Mouse (Mus musculus): ENCODE data around the gene Heyl. TPM values are rescaled to one million over a fixed set of nuclear protein-coding genes. Genes with fewer than 3 reads are reported as not detected.
"Not testable (repeated sequence)": the region's sequence is repeated elsewhere in the genome, so short reads cannot be mapped to it uniquely, and the experiment has no call there.

The Heyl gene
- polyA plus RNA-seq, 1 experiment from 2014 or later: 9.3 TPM

GRCm38 (mm10) chr4:123289038-123289437 lies 55.7 kb downstream of the Heyl start:
- no peak overlapping the region for H3K4me2 ChIP-seq
- peaks cover 87% of the 10 kb centered on the region for H3K36me3 ChIP-seq
- H3K9me3 ChIP-seq: no peaks in the 10 kb centered on the region
- H3K4me3 ChIP-seq: no peak overlapping the region
- WGBS: 84% methylated on average over 12 of the region's 12 CpGs
- no peaks in the 10 kb centered on the region for H3K27me3 ChIP-seq (replicated peaks)
- H3K9ac ChIP-seq: no peak overlapping the region
- no peak overlapping the region for H3K27ac ChIP-seq (replicated peaks)
- no peak for ATAC-seq (ENCODE audit: extremely low read depth, insufficient number of reproducible peaks, low FRiP score, low TSS enrichment)
- H3K4me1 ChIP-seq: peaks cover 50% of the 10 kb centered on the region

- 74% methylated on average over 3 of the region's 3 CpGs for WGBS
Measured at GRCm38 (mm10) chr4:123292390-123292789, 59.0 kb downstream of the Heyl start.

GRCm38 (mm10) chr4:123292989-123293388 lies 59.6 kb downstream of the Heyl start:
- no peak for ATAC-seq (ENCODE audit: extremely low read depth, insufficient number of reproducible peaks, low FRiP score, low TSS enrichment)
- no peak overlapping the region for H3K27ac ChIP-seq (replicated peaks)
- H3K36me3 ChIP-seq: peaks cover 100% of the 10 kb centered on the region
- no peak overlapping the region for H3K4me2 ChIP-seq
- no peak overlapping the region for H3K9ac ChIP-seq
- no peaks in the 10 kb centered on the region for H3K9me3 ChIP-seq
- 86% methylated on average over 7 of the region's 7 CpGs for WGBS
- no peak overlapping the region for H3K4me3 ChIP-seq
- H3K4me1 ChIP-seq: peaks cover 13% of the 10 kb centered on the region
- H3K27me3 ChIP-seq (replicated peaks): no peaks in the 10 kb centered on the region

More at GRCm38 (mm10) chr4:123292390-123292789, 59.0 kb downstream of the Heyl start:
- H3K27me3 ChIP-seq (replicated peaks): no peaks in the 10 kb centered on the region
- H3K4me1 ChIP-seq: peaks cover 17% of the 10 kb centered on the region
- no peak overlapping the region for H3K9ac ChIP-seq
- peaks cover 100% of the 10 kb centered on the region for H3K36me3 ChIP-seq
- no peak overlapping the region for H3K4me3 ChIP-seq
- no peak overlapping the region for H3K27ac ChIP-seq (replicated peaks)
- H3K4me2 ChIP-seq: no peak overlapping the region
- no peak for ATAC-seq (ENCODE audit: extremely low read depth, insufficient number of reproducible peaks, low FRiP score, low TSS enrichment)
- no peaks in the 10 kb centered on the region for H3K9me3 ChIP-seq

- H3K27ac ChIP-seq (replicated peaks): no peak overlapping the region; the same call in 1 of the 2 replicates
- no peak overlapping the region for H3K4me2 ChIP-seq
- peaks cover 6% of the 10 kb centered on the region; the same call in 1 of the 2 replicates for H3K4me1 ChIP-seq
- H3K27me3 ChIP-seq (replicated peaks): no peaks in the 10 kb centered on the region
- WGBS: 73% methylated on average over 7 of the region's 7 CpGs
- H3K9me3 ChIP-seq: no peaks in the 10 kb centered on the region
- H3K9ac ChIP-seq: no peak overlapping the region
- H3K36me3 ChIP-seq: peaks cover 99% of the 10 kb centered on the region
- H3K4me3 ChIP-seq: no peak overlapping the region
- no peak for ATAC-seq (ENCODE audit: extremely low read depth, insufficient number of reproducible peaks, low FRiP score, low TSS enrichment)
Measured at GRCm38 (mm10) chr4:123293661-123294443, 60.5 kb downstream of the Heyl start.

GRCm38 (mm10) chr4:123295026-123295425 lies 61.7 kb downstream of the Heyl start:
- H3K27ac ChIP-seq (replicated peaks); H3K4me2 ChIP-seq; ATAC-seq (ENCODE audit: extremely low read depth, insufficient number of reproducible peaks, low FRiP score, low TSS enrichment); H3K9me3 ChIP-seq; H3K27me3 ChIP-seq (replicated peaks); H3K9ac ChIP-seq; H3K4me3 ChIP-seq: not testable (repeated sequence)
- WGBS: 74% methylated on average over 15 of the region's 15 CpGs
- H3K4me1 ChIP-seq: peaks cover 11% of the 10 kb centered on the region; the same call in 1 of the 2 replicates
- H3K36me3 ChIP-seq: peaks cover 99% of the 10 kb centered on the region

- Histone ChIP-seq H3K9me3 (no peaks in the 10 kb centered on the region), H3K36me3 (peaks cover 99% of the 10 kb centered on the region), H3K4me1 (peaks cover 16% of the 10 kb centered on the region), H3K9ac (no peak overlapping the region), H3K4me3 (no peak overlapping the region), H3K4me2 (no peak overlapping the region), H3K27ac (replicated peaks) (no peak overlapping the region), H3K27me3 (replicated peaks) (no peaks in the 10 kb centered on the region)
- ATAC-seq (ENCODE audit: extremely low read depth, insufficient number of reproducible peaks, low FRiP score, low TSS enrichment): no peak
- WGBS: 91% methylated on average over 21 of the region's 21 CpGs
Measured at GRCm38 (mm10) chr4:123295516-123296147, 62.3 kb downstream of the Heyl start.

- Histone ChIP-seq H3K4me2 (no peak overlapping the region), H3K4me3 (no peak overlapping the region), H3K27ac (replicated peaks) (no peak overlapping the region), H3K4me1 (peaks cover 21% of the 10 kb centered on the region), H3K9me3 (no peaks in the 10 kb centered on the region), H3K36me3 (peaks cover 99% of the 10 kb centered on the region), H3K9ac (no peak overlapping the region), H3K27me3 (replicated peaks) (no peaks in the 10 kb centered on the region)
- no peak for ATAC-seq (ENCODE audit: extremely low read depth, insufficient number of reproducible peaks, low FRiP score, low TSS enrichment)
- WGBS: 79% methylated on average over 5 of the region's 5 CpGs
Measured at GRCm38 (mm10) chr4:123296148-123296534, 62.8 kb downstream of the Heyl start.

- ATAC-seq (ENCODE audit: extremely low read depth, insufficient number of reproducible peaks, low FRiP score, low TSS enrichment): no peak
- Histone ChIP-seq H3K9ac (no peak overlapping the region), H3K36me3 (peaks cover 99% of the 10 kb centered on the region), H3K27ac (replicated peaks) (no peak overlapping the region), H3K9me3 (no peaks in the 10 kb centered on the region), H3K4me3 (no peak overlapping the region), H3K4me1 (peaks cover 21% of the 10 kb centered on the region), H3K4me2 (no peak overlapping the region), H3K27me3 (replicated peaks) (no peaks in the 10 kb centered on the region)
- 90% methylated on average over 22 of the region's 22 CpGs for WGBS
Measured at GRCm38 (mm10) chr4:123297195-123297960, 64.0 kb downstream of the Heyl start.

GRCm38 (mm10) chr4:123298226-123298625 lies 64.9 kb downstream of the Heyl start:
- no peak for ATAC-seq (ENCODE audit: extremely low read depth, insufficient number of reproducible peaks, low FRiP score, low TSS enrichment)
- Histone ChIP-seq H3K9ac (no peak overlapping the region), H3K36me3 (peaks cover 99% of the 10 kb centered on the region), H3K27ac (replicated peaks) (no peak overlapping the region), H3K9me3 (no peaks in the 10 kb centered on the region), H3K4me2 (no peak overlapping the region), H3K4me1 (peaks cover 19% of the 10 kb centered on the region), H3K4me3 (no peak overlapping the region), H3K27me3 (replicated peaks) (no peaks in the 10 kb centered on the region)
- 62% methylated on average over 4 of the region's 4 CpGs for WGBS

GRCm38 (mm10) chr4:123298980-123299670 lies 65.8 kb downstream of the Heyl start:
- peaks cover 99% of the 10 kb centered on the region for H3K36me3 ChIP-seq
- H3K4me1 ChIP-seq: peaks cover 15% of the 10 kb centered on the region
- WGBS: 89% methylated on average over 11 of the region's 11 CpGs
- H3K4me2 ChIP-seq: no peak overlapping the region
- H3K4me3 ChIP-seq: no peak overlapping the region
- no peak for ATAC-seq (ENCODE audit: extremely low read depth, insufficient number of reproducible peaks, low FRiP score, low TSS enrichment)
- H3K9ac ChIP-seq: no peak overlapping the region
- H3K27ac ChIP-seq (replicated peaks): no peak overlapping the region
- no peaks in the 10 kb centered on the region for H3K27me3 ChIP-seq (replicated peaks)
- no peaks in the 10 kb centered on the region; the same call in 1 of the 2 replicates for H3K9me3 ChIP-seq
